Mouse (Mus musculus) spleen, adult 12 weeks (tissue): ENCODE results near the gene Cacna1b.

Experiments used
- DNase-seq: peaks from one replicate; pipeline ENCODE4 v3.0.0; 2022; ENCODE audit warnings: low spot score

Cacna1b gene

GRCm38 (mm10) chr2:24718906-24719305, 44.0 kb downstream of the Cacna1b start:
- DNase-seq, result no peak

GRCm38 (mm10) chr2:24717963-24718362, 45.0 kb downstream of the Cacna1b start:
- no peak for DNase-seq

- DNase-seq, result no peak
These were observed 45.5 kb downstream of the Cacna1b start for GRCm38 (mm10) chr2:24717461-24717860.

GRCm38 (mm10) chr2:24705929-24706328, 57.0 kb downstream of the Cacna1b start:
- no peak for DNase-seq

- no peak for DNase-seq
These were observed 60.6 kb downstream of the Cacna1b start for GRCm38 (mm10) chr2:24702208-24702957.

GRCm38 (mm10) chr2:24697281-24697980, 65.5 kb downstream of the Cacna1b start:
- no peak for DNase-seq

- no peak for DNase-seq
These were observed 70.6 kb downstream of the Cacna1b start for GRCm38 (mm10) chr2:24692371-24692770.

- DNase-seq, result no peak
These were observed 72.6 kb downstream of the Cacna1b start for GRCm38 (mm10) chr2:24690356-24690755.

GRCm38 (mm10) chr2:24685347-24685746, 77.6 kb downstream of the Cacna1b start:
- DNase-seq, result no peak

GRCm38 (mm10) chr2:24684796-24685195, 78.2 kb downstream of the Cacna1b start:
- no peak for DNase-seq

GRCm38 (mm10) chr2:24683266-24683665, 79.7 kb downstream of the Cacna1b start:
- no peak for DNase-seq

GRCm38 (mm10) chr2:24680731-24681130, 82.2 kb downstream of the Cacna1b start:
- no peak for DNase-seq

GRCm38 (mm10) chr2:24680176-24680575, 82.8 kb downstream of the Cacna1b start:
- no peak for DNase-seq

GRCm38 (mm10) chr2:24679012-24679651, 83.8 kb downstream of the Cacna1b start:
- DNase-seq, result no peak

GRCm38 (mm10) chr2:24678538-24678937, 84.4 kb downstream of the Cacna1b start:
- no peak for DNase-seq

- DNase-seq, result no peak
These were observed 84.8 kb downstream of the Cacna1b start for GRCm38 (mm10) chr2:24678110-24678509.

- no peak for DNase-seq
These were observed 85.3 kb downstream of the Cacna1b start for GRCm38 (mm10) chr2:24677629-24678028.

- no peak for DNase-seq
These were observed 88.4 kb downstream of the Cacna1b start for GRCm38 (mm10) chr2:24674432-24675006.

- no peak for DNase-seq
These were observed 94.4 kb downstream of the Cacna1b start for GRCm38 (mm10) chr2:24668598-24668997.

GRCm38 (mm10) chr2:24664678-24665257, 98.2 kb downstream of the Cacna1b start:
- DNase-seq, result no peak

- DNase-seq, result no peak
These were observed 103.7 kb downstream of the Cacna1b start for GRCm38 (mm10) chr2:24659150-24659775.

- DNase-seq, result no peak
These were observed 114.4 kb downstream of the Cacna1b start for GRCm38 (mm10) chr2:24648503-24648902.
